Mouse (Mus musculus): ENCODE measurements around the gene Sypl2. TPM values are rescaled to one million over a fixed set of nuclear protein-coding genes. Genes with fewer than 3 reads are reported as not detected.

Sypl2 gene
- 3.5 and 3.6 TPM in 2 replicates for polyA plus RNA-seq (2015; fragmentation: Nextera tagmentation; extraction: Ambion mirVana)

DNA sequence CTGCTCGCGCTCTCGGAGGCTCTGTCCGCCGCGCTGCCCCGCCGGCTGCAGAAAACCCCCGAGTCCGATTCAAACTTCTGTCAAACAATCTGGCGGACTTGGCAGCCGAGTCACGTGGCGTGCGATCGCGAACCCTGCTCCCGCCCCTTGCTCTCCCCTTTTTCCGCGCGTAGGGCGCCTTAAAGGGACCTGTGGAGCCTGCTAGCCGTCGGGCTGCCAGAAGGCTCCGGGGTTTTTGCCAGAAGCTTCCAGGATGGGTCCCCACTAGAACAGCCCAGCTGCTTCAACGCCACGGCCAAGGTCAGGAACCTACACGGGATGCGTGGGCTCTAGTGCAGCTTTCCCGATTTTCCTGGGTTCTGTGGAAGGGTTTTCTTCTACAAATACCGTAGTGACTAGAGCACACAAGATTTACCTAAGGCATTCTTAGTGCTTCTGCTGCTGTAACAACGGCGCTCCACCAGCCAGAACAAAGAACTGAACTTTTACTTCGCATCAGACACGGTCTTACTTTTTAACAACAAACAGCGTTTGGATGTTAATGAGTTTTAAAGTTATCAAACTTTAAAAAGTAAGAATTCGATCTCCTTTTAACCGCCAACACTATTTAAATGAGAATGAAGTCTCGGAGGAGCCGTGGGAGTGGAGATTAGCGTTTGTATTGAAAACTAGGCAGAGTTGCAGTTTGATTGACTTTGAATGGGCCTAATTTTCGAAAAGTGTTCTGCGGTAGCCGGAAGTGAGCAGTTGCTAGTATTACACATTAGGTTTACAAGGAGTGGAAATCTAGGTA, at the start of gene Sypl2:
Sypl2 (minus strand) TSS at position 91 of the 793 bp plus-strand sequence.
- 3% methylated on average over 44 of the region's 44 CpGs for WGBS
- peak within 1 kb of the TSS; percentile 66 for H3K27ac ChIP-seq
- no peak; the same call in 1 of the 2 replicates for ATAC-seq (replicated peaks; ENCODE audit: low FRiP score, low read depth)
- peaks cover 9% of the 10 kb centered on the region; the same call in 1 of the 2 replicates for H3K27me3 ChIP-seq (ENCODE audit: insufficient read depth, low read length)
- peak within 1 kb of the TSS; percentile 44 for H3K4me3 ChIP-seq (replicated peaks; ENCODE audit: low read depth, low read length)
- DNase-seq (ENCODE audit: low spot score) = peak; percentile 63
- peaks cover 19% of the 10 kb centered on the region for H3K4me1 ChIP-seq (replicated peaks; ENCODE audit: insufficient read depth, low read length)
- H3K36me3 ChIP-seq (ENCODE audit: insufficient read depth, low read length) = no peaks in the 10 kb centered on the region
- peak within 1 kb of the TSS; percentile 57 for H3K9ac ChIP-seq (ENCODE audit: low read depth, low read length)
- peak within 1 kb of the TSS; percentile 78 for H3K4me2 ChIP-seq (ENCODE audit: low read length)
- TF ChIP-seq CTCF (IDR thresholded peaks at IDR 0.05; ENCODE audit: low read depth) = no peak
- no peaks in the 10 kb centered on the region for H3K9me3 ChIP-seq (replicated peaks; ENCODE audit: low read length)

DNA sequence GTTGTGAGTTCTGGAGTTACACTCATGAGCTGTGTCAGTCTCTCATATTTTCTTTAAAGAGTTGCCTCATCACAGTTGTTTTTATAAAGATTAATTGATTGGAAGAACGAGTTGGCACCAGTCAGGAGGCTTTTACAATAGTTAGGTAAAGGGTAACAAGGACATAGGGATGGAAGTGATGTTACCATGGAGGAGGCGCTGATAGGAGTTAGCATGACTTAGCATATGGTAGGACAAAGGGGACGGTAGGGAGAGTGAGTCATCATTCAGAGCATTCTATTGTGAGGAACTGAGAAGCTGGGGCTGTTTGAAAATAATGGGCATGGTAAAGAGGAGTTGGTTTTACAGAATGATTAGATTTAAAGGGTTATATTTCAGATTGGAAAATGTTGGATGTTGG, 32.9 kb upstream of the Sypl2 start:
- no peak for DNase-seq (ENCODE audit: low spot score)
- Histone ChIP-seq H3K9me3 (replicated peaks; ENCODE audit: low read length) (no peaks in the 10 kb centered on the region), H3K27ac (no peak overlapping the region), H3K4me2 (ENCODE audit: low read length) (no peak overlapping the region), H3K4me1 (replicated peaks; ENCODE audit: insufficient read depth, low read length) (peaks cover 6% of the 10 kb centered on the region), H3K9ac (ENCODE audit: low read depth, low read length) (no peak overlapping the region), H3K36me3 (ENCODE audit: insufficient read depth, low read length) (peaks cover 13% of the 10 kb centered on the region; the same call in 1 of the 2 replicates), H3K4me3 (replicated peaks; ENCODE audit: low read depth, low read length) (no peak overlapping the region), H3K27me3 (ENCODE audit: insufficient read depth, low read length) (no peaks in the 10 kb centered on the region)
- 76% methylated on average over 3 of the region's 3 CpGs for WGBS
- no peak for ATAC-seq (replicated peaks; ENCODE audit: low FRiP score, low read depth)
- no peak for TF ChIP-seq CTCF (IDR thresholded peaks at IDR 0.05; ENCODE audit: low read depth)

DNA sequence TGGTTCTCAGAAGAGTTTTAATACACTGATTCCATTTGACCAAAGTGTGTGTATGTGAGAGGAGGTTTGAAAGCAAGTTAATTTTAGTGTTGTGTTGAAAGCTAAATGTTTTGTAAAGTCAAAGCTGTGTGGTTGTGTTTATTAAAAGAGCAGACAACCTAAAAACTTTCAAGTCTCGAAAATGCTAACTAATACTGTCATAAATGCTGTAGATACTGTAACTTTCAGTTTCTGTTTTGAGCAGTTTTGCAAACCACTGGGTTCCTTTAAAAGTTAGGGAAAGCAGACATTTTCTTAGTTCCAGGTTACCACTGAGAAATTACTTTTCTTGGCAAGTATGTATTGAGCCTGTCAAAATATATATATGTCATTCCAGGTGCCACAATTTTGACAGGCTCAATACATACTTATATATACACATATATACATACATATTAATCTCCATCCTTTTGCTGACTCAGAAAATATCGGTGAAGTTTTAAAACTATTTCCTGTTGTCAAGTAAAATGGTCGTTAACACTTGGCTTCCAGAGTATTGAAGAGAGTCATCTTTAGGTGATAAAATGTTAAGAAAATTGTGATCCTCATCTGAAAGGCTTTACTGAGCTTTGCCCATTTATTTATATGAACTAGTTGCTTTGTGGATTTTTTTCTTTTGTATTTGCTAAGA, 31.5 kb upstream of the Sypl2 start:
- Histone ChIP-seq H3K4me2 (ENCODE audit: low read length) (peak overlapping the region; percentile 91), H3K9ac (ENCODE audit: low read depth, low read length) (peak overlapping the region; percentile 86), H3K4me3 (replicated peaks; ENCODE audit: low read depth, low read length) (peak overlapping the region; percentile 90), H3K9me3 (replicated peaks; ENCODE audit: low read length) (no peaks in the 10 kb centered on the region), H3K27me3 (ENCODE audit: insufficient read depth, low read length) (no peaks in the 10 kb centered on the region), H3K36me3 (ENCODE audit: insufficient read depth, low read length) (peaks cover 9% of the 10 kb centered on the region; the same call in 1 of the 2 replicates), H3K4me1 (replicated peaks; ENCODE audit: insufficient read depth, low read length) (peaks cover 6% of the 10 kb centered on the region), H3K27ac (no peak overlapping the region)
- DNase-seq (ENCODE audit: low spot score) (no peak), ATAC-seq (replicated peaks; ENCODE audit: low FRiP score, low read depth) (no peak)
- 65% methylated on average over 3 of the region's 3 CpGs for WGBS
- no peak for TF ChIP-seq CTCF (IDR thresholded peaks at IDR 0.05; ENCODE audit: low read depth)

DNA sequence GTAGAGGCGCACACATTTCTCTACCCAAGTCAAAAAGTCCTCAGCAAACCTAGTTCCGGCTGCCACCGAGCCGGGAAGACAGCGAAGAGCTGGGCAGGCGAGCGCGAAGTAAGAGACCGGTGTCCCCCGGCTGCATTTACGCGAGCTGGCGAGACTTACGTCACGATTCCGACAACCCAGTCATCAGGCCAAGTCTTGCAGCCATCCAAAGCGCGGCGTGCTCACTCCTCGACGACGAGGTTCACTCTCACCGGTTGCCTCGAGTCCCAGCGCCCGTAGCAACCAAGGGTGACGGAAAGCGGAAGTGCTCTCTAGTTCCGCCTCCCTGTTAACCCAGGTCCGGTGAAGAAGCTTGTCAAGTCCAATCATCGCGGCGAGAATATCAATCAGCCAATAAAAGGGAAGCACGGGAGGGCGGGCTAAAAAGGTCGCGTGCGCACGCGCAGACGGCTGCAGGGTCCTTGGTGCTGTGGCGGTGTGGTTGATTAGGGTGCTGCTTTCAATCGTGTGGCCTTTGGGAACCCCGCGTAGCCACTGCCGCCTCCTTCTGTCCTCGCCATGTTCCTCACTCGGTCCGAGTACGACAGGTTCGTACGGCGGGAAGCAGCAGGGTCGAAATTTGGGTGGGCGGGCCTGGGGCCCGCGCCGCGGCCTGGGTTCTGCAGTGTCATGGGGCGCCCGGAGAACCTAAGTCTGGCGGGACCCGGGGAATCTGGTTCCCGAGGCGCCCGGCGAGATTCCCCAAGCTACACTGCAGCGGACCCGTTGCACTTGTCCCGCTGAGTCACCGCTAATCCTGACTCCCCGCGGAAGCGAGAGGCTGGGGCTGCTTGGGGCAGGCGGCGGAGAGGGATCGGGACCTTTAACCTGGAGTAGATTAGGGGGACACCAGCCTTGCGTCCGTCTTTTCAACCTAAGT, 30.5 kb upstream of the Sypl2 start, which contains the start of gene Psma5:
Psma5 (plus strand) TSS at position 208 of the 919 bp plus-strand sequence.
- 0 out of 2 replicates have a peak, but pooled peaks have one; percentile 12 for TF ChIP-seq CTCF (IDR thresholded peaks at IDR 0.05; ENCODE audit: low read depth)
- WGBS = under 1% methylated on average over 79 of the region's 79 CpGs
- peaks cover 6% of the 10 kb centered on the region for H3K4me1 ChIP-seq (replicated peaks; ENCODE audit: insufficient read depth, low read length)
- 0 out of 2 replicates have a peak, but pooled peaks cover 2% of the 10 kb centered on the region for H3K36me3 ChIP-seq (ENCODE audit: insufficient read depth, low read length)
- peak within 1 kb of the TSS; percentile 86 for H3K9ac ChIP-seq (ENCODE audit: low read depth, low read length)
- peak within 1 kb of the TSS; percentile 91 for H3K4me2 ChIP-seq (ENCODE audit: low read length)
- H3K27me3 ChIP-seq (ENCODE audit: insufficient read depth, low read length) = no peaks in the 10 kb centered on the region
- peak within 1 kb of the TSS; percentile 90 for H3K4me3 ChIP-seq (replicated peaks; ENCODE audit: low read depth, low read length)
- DNase-seq (ENCODE audit: low spot score) (peak; percentile 99), ATAC-seq (replicated peaks; ENCODE audit: low FRiP score, low read depth) (peak; percentile 98)
- H3K27ac ChIP-seq = 0 out of 2 replicates have a peak within 1 kb of the TSS, but pooled peaks have one; percentile 36
- H3K9me3 ChIP-seq (replicated peaks; ENCODE audit: low read length) = no peaks in the 10 kb centered on the region

DNA sequence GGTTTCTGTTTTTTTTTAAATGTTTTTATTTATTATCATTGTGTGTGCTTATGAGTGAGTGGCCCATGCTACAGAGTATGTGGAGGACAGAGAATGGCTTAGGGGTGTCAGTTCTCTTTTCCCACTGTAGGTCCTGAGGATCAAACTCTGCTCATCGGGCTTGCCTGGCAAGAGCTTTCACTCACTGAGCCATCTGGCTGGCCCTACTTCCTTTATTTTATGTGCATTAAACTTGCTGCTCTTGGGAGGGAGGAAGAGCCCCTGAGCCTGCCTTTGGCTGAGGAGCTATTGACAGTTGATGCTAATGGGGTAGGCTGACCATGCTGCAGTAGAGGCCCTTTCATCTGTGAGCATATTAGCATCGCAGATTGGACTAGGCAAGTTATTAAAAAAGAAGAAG, 20.4 kb upstream of the Sypl2 start:
- H3K27me3 ChIP-seq (ENCODE audit: insufficient read depth, low read length) = no peaks in the 10 kb centered on the region
- H3K9me3 ChIP-seq (replicated peaks; ENCODE audit: low read length) = no peaks in the 10 kb centered on the region
- no peak for TF ChIP-seq CTCF (IDR thresholded peaks at IDR 0.05; ENCODE audit: low read depth)
- ATAC-seq (replicated peaks; ENCODE audit: low FRiP score, low read depth) = no peak
- WGBS = 81% methylated on average over 2 of the region's 2 CpGs
- H3K27ac ChIP-seq = no peak overlapping the region
- no peaks in the 10 kb centered on the region for H3K4me1 ChIP-seq (replicated peaks; ENCODE audit: insufficient read depth, low read length)
- no peak overlapping the region for H3K4me2 ChIP-seq (ENCODE audit: low read length)
- DNase-seq (ENCODE audit: low spot score) = no peak
- no peak overlapping the region for H3K4me3 ChIP-seq (replicated peaks; ENCODE audit: low read depth, low read length)
- no peaks in the 10 kb centered on the region for H3K36me3 ChIP-seq (ENCODE audit: insufficient read depth, low read length)
- H3K9ac ChIP-seq (ENCODE audit: low read depth, low read length) = no peak overlapping the region

Measured in kidney, postnatal 0 days (tissue).